Mouse (Mus musculus) brain, embryonic 14.5 days (tissue): ENCODE results near the gene Gorab. TPM values are rescaled to one million over a fixed set of nuclear protein-coding genes. Genes with fewer than 3 reads are reported as not detected.
A peak's percentile ranks its signal among the peaks of the same experiment; 100 is the strongest.

ENCODE experiments used
- DNase-seq: peaks from one replicate; pipeline ENCODE4 v3.0.0-alpha.2; 2011; ENCODE audit warnings: low read depth
- CTCF ChIP-seq: fragments of 200-500 bp; IDR thresholded peaks from 2 replicates; pipeline ENCODE4 v1.5.1; 2012; ENCODE audit warnings: inconsistent platforms, mild to moderate bottlenecking, moderate library complexity, borderline replicate concordance; ENCODE audit not compliant: insufficient read depth, insufficient read length; ENCODE audit errors: extremely low read depth
- POLR2A ChIP-seq: fragments of 200-500 bp; IDR thresholded peaks from 2 replicates; pipeline ENCODE4 v1.6.1; 2012; ENCODE audit warnings: mild to moderate bottlenecking, inconsistent platforms, borderline replicate concordance; ENCODE audit not compliant: poor library complexity, insufficient read depth, insufficient read length, severe bottlenecking; ENCODE audit errors: extremely low read depth
- polyA plus RNA-seq: library from polyadenylated mRNA; depleted of rRNA; stranded (reverse); fragments of >200 nt; gene quantifications from 2 replicates; pipeline ENCODE4 v1.2.3, GENCODE M21; 2012

The Gorab gene
- polyA plus RNA-seq, 1 experiment = 14.2 TPM

DNA sequence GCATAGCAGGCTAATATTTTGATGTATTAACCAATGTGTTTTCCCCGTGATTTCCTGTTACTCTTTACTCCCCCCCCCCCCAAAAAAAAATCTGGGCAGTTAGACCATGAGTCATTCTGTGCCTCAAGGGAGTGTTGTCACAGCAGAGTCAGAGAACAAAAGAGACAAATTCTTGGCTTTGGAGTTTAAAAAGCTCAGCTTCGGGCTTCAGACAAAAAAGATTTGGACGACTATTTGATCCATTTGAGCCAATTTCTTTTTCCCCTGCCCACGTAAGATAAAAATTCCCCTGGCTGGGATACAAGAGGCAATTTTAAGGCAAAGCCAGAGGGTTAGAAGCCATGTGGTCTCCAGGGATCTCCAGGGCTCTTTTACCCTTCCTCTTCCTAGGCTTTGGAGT is 23.4 kb downstream of the Gorab start:
- TF ChIP-seq POLR2A = no peak
- TF ChIP-seq CTCF = no peak
- no peak for DNase-seq

- no peak for DNase-seq
- no peak for TF ChIP-seq CTCF
- no peak for TF ChIP-seq POLR2A
Measured at GRCm38 (mm10) chr1:163377924-163378323, 25.5 kb downstream of the Gorab start.

DNA sequence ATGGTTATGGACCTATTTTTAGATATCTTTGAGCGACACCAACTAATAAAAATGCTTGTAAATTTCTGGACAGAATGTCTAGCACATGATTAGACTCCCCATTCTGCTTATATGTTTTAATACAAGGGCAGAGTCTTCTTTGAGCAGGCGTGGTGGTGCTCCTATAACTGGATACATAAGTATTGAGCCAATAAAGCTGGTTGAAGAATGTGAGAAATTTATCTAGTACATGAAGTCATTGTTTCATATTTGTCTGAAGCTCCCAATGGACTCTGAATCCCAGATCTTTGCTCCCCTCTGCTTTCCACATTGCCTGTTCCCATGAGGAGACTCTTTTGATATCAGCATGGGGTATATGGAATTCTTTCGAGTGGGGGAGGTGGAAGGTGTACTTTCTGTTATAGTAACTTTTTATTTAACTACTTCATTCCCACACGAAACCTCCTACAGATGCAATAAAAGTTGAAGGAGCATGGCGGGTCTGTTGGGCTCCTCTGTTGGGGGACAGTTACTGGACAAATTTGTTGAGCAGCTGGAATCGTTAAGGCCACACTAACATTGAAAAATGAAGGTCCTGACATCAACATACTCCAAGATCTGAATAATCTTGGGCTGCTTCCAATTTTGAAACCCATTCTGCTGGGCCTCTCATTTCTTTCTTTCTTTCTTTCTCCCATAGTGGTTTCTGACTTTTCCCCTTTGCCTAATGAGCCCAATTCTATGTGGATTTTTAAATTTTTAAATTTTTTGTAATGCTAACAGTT is 26.5 kb downstream of the Gorab start:
- DNase-seq = no peak
- no peak for TF ChIP-seq POLR2A
- TF ChIP-seq CTCF = no peak

DNA sequence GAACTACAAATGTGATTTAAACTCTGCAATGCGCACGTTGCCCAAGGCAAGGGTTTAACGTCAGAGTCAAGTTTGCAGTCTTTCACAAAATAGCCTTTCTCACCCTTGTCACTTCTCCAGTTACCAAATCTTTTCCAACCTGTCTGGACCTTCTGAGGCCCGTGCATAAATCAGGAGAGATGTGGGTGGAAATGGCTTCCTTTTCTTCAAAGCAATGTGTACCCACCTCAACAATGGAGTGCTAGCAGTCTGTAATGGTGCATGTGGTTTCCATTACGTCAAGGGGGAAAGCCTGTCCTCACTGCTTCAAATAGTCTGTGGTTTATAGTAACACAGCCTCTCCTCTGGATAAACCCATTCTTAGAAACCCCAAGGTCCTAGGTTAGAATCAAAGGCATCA is 29.0 kb downstream of the Gorab start:
- DNase-seq = no peak
- TF ChIP-seq CTCF (no peak), POLR2A (no peak)

DNA sequence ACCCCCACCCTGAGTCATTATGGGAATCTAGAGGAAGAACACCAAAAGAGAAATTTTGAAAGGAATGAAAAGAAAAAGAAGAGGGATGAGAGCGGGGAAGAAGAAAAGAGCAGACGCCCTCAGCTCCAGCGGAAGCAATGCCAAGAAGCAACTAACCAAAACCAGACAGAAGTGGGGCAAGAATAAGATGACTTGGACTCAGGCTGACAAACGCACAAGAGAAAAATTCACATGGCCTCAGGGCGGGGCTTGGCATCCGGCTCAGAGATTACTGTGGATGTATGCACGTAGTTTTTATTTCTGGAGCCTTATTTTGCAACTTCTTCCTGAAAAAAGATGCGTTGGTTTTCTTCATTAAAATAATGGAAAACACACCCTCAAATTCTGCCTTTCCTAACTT is 41.3 kb downstream of the Gorab start:
- TF ChIP-seq POLR2A (no peak), CTCF (no peak)
- no peak for DNase-seq

GRCm38 (mm10) chr1:163361376-163361775 is 42.1 kb downstream of the Gorab start:
- TF ChIP-seq POLR2A (no peak), CTCF (no peak)

DNA sequence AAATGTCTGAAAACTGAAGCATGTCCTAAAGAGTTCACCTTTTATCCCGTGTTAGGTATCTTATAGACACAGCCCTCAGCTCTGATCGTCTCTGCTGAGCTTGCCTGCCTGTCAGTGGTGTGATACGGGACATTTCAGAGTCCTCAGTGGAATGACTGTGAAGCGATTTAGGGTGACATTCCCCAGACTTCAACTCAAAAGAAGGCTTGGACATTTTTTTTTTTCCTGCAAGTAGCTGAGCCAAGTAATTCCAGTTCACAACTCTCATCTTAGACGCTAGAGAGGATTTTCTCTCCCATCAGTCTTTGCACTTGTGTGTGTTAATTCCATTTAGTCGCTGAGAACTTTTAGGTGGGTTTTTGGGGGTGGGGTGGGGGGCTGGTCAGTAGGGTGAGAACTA is 42.7 kb downstream of the Gorab start:
- no peak for DNase-seq
- no peak for TF ChIP-seq POLR2A
- no peak for TF ChIP-seq CTCF

More at GRCm38 (mm10) chr1:163361376-163361775, 42.1 kb downstream of the Gorab start:
- no peak for DNase-seq

DNA sequence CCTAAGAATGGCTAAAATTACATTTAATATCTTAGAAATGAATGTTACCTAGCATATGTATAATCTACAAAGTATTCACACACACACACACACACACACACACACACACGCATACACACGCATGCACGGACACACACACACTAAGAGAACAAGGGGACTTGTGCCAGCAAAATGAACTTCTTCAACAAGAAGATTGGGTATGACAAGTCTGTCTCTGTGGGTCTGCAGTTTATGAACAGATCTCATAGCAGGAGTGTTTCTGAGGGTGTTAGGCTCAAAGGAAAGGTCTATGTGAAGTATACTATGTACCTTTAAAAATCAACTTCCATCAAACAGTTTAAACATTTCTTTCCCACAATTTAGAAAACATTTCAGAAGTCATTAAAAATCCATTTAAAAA is 43.9 kb downstream of the Gorab start:
- TF ChIP-seq CTCF = no peak
- TF ChIP-seq POLR2A = no peak
- DNase-seq = no peak

DNA sequence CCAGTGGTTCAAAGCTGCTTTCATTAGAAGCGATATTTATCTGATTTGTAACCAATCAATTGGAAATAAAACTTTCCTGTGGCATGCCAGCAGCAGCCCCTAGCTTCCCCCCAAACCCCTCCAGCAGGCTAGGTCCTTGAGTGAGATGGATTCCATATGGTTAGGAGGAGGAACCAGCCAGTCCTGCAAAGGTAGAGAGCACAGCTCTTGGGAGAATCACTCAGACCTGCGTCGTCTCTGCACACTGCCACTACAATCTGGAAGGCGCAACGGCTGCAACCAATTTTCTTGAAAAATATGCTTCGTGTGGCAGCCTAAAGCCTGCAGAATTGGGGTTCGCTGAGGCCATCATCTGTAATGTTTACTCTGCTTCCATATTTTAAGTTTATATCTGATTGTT is 45.3 kb downstream of the Gorab start:
- no peak for DNase-seq
- no peak for TF ChIP-seq POLR2A
- no peak for TF ChIP-seq CTCF

GRCm38 (mm10) chr1:163357733-163358132 is 45.7 kb downstream of the Gorab start:
- no peak for DNase-seq
- TF ChIP-seq POLR2A (no peak), CTCF (no peak)

- DNase-seq = no peak
- no peak for TF ChIP-seq POLR2A
- TF ChIP-seq CTCF = no peak
Measured at GRCm38 (mm10) chr1:163356167-163356566, 47.3 kb downstream of the Gorab start.

GRCm38 (mm10) chr1:163355626-163356156 is 47.8 kb downstream of the Gorab start:
- TF ChIP-seq CTCF = no peak
- no peak for TF ChIP-seq POLR2A
- no peak for DNase-seq

DNA sequence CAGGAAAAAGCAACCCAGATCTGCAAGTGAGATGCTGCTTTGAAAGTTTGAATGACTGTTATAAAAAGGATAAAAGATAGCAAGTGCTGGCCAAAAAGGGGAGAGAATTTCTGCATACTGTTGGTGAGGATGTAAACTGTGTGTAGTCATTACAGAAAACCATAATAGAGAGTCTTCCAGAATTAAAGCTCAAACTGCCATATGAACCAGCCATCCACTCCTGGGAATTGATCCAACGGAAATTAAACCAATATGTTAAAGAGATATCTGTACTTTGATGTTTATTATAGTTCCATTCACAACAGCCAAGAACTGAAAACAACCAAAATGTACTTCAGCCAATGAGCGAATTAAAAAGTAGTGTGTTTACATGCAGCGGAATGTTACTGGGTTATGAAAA is 52.5 kb downstream of the Gorab start:
- DNase-seq = peak; percentile 39
- TF ChIP-seq CTCF = no peak
- no peak for TF ChIP-seq POLR2A

DNA sequence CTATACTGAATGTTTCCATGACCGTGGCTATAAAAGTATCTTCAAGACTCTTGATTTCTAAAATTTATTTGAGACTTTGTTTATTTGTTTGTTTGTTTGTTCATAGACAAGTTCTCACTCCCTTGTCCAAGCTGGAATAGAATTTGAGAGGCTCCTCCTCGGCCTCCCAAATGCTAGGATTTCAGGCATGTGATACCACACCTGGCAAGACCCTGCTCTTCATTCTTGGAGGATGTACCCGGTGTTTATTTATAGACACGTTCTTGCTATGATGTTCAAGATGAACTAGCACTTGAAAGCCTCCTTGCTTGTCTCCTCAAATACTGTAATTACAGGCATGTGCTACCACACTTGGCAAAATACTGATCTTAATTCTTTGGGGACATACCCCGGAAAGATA is 57.9 kb downstream of the Gorab start:
- DNase-seq = no peak
- TF ChIP-seq POLR2A (no peak), CTCF (no peak)
